Mouse (Mus musculus) gastrocnemius, postnatal 36 days (tissue): Measurements from ENCODE around the gene Slc35g3. TPM values are rescaled to one million over a fixed set of nuclear protein-coding genes. Genes with fewer than 3 reads are reported as not detected.

Experiments used
- DNase-seq, 2 experiments: peaks; one replicate each; pipeline ENCODE4 v3.0.0; 2022
- intact Hi-C: fragments of 180-260 bp; cut with DNase I; formaldehyde crosslinking; loops from one replicate; pipeline ENCODE4 v1.15.1; 2025
- long read RNA-seq, 2 experiments: library from polyadenylated mRNA; stranded (forward); transcript quantifications; one replicate each; pipeline ENCODE4 v2.0.0; 2021
- total RNA-seq, 2 experiments: library from RNA; stranded (reverse); gene quantifications; 2 replicates each; pipeline ENCODE4 v1.2.3; 2021

Slc35g3 gene
- not detected for total RNA-seq
- long read RNA-seq, experiment 1: 0 reads
- long read RNA-seq, experiment 2: 0 reads

- intact Hi-C loops: loop anchor here (5.0 kb wide), 2 partner anchors 40 to 115 kb away; partner anchors contain the start of genes Fgf11 and Tmem95
- no peak for DNase-seq
These were observed at the start of gene Slc35g3 for GRCm38 (mm10) chr11:69761868-69762267. Slc35g3 (minus strand) TSS chr11:69761968.

DNA sequence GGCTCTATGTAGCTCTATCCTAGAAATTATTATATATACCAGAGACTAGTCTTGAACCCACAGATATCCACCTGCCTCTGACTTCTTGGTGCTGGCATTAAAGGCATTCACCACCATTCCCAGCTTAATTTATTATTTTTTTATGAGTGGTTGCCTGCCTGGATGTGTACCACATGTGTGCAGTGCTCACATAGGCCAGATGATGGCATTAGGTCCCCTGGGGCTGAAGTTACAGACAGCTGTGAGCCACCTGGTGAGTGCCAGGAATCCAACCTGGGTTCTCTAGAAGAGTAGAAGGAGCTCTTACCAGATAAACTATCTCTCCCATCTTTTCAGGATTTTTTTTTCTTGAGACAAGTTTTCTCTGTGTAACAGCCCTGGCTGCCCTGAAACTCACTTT, 48.5 kb upstream of the Slc35g3 start:
- intact Hi-C loops: no loop called here
- DNase-seq: no peak

DNA sequence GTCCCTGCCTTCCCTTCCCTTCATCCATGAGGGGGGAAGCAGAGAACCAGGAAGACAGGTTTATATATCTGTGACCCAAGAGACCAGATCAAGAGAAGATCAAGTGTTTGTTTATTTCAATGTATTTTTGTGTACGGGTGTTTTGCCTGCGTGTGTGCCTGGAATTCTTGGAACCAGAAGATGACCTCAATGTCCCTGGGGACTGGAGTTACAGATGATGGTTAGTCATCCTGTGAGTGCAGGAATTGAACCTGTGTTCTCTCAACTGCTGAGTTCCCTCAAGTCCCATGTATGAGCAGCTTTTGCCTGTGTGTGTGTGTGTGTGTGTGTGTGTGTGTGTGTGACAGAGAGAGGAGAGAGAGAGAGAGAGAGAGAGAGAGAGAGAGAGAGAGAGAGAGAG, 45.9 kb upstream of the Slc35g3 start:
- intact Hi-C loops: no loop called here
- DNase-seq: no peak

DNA sequence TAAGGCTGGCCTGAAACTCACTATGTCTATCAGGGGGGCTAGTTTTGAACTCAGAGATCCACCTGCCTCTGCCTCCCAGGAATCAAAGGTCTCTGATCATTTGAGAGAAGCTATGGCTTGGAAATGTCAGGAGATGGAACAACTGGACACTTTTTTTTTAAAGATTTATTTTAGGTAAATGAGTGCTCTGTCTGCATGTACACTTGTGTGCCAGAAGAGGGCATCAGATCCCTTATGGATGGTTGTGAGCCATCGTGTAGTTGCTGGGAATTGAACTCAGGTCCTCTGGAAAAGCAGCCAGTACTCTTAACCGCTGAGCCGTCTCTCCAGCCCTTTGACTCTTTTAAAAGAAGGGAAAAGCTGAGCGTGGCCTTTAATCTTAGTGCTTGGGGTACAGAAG, 44.6 kb upstream of the Slc35g3 start:
- DNase-seq: no peak
- intact Hi-C loops: no loop called here

- intact Hi-C loops: loop anchor here (5.0 kb wide), 3 partner anchors 32 to 72 kb away; partner anchors contain the start of genes Nlgn2, Slc35g3, Tmem256 and Tmem95
- no peak for DNase-seq
These were observed 43.5 kb upstream of the Slc35g3 start, which contains the start of gene Tmem102 for GRCm38 (mm10) chr11:69804972-69805909. Tmem102 (minus strand) TSS chr11:69805624.

DNA sequence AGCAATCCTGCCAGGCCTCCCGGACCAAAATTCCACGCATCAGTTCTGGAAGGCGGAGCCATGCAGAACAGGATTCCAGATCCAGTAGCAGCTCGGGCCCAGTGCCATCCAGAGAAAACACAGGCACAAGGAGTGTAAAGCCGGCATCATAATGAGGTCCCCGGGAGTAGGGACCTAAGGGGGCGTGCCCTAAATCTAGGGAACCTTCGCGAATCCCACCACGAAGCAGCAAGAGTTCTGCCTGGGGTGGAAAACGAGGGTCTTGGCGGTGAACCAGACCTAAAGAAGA, 42.8 kb upstream of the Slc35g3 start:
- no peak for DNase-seq
- intact Hi-C loops: loop anchor here (5.0 kb wide), 3 partner anchors 33 to 73 kb away; partner anchors contain the start of genes Nlgn2, Slc35g3, Tmem256 and Tmem95

- intact Hi-C loops: loop anchor here (5.0 kb wide), 3 partner anchors 33 to 73 kb away; partner anchors contain the start of genes Nlgn2, Slc35g3, Tmem256 and Tmem95
- DNase-seq: peak; percentile 68
These were observed 42.3 kb upstream of the Slc35g3 start for GRCm38 (mm10) chr11:69803786-69804651.

GRCm38 (mm10) chr11:69803328-69803727, 41.6 kb upstream of the Slc35g3 start:
- DNase-seq: no peak
- intact Hi-C loops: loop anchor here (5.0 kb wide), 3 partner anchors 34 to 74 kb away; partner anchors contain the start of genes Nlgn2, Slc35g3, Tmem256 and Tmem95

DNA sequence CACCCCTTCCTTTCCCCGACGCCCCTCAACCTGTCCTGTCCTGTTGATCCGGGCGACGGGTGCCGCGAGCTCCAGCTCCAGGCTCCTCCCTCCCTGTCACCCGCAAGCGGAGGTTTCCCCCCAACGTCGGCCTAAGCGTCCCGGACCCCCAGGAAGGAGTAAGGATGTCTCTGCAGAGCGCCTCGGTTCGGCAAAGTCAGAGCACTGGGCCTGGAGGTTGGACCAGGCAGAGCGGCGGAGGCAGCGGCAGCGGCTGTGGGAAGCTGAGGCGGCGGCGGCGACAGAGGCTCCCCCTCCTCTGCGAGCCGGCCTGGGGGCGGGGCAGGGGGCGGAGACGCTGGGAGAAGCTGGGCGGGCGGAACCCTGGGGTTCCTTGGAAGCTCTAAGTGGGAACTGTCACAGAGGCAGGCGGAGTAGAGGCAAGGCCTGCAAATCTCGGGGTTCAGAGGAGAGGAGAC, 40.9 kb upstream of the Slc35g3 start:
- intact Hi-C loops: loop anchor here (5.0 kb wide), 3 partner anchors 35 to 75 kb away; partner anchors contain the start of genes Nlgn2, Slc35g3, Tmem256 and Tmem95

GRCm38 (mm10) chr11:69801379-69801977, 39.7 kb upstream of the Slc35g3 start, which contains the start of gene Fgf11:
Fgf11 (minus strand) TSS chr11:69801857.
- intact Hi-C loops: loop anchor here (5.0 kb wide), 3 partner anchors 36 to 76 kb away; partner anchors contain the start of genes Nlgn2, Slc35g3, Tmem256 and Tmem95
- no peak for DNase-seq

More for the DNA sequence above, 40.9 kb upstream of the Slc35g3 start:
- DNase-seq: peak; percentile 86 to 87

- intact Hi-C loops: loop anchor here (5.0 kb wide), 3 partner anchors 37 to 77 kb away; partner anchors contain the start of genes Nlgn2, Slc35g3, Tmem256 and Tmem95
- DNase-seq: peak in 1 of 2 experiments; percentile 24
These were observed 38.8 kb upstream of the Slc35g3 start for GRCm38 (mm10) chr11:69800392-69801197.

DNA sequence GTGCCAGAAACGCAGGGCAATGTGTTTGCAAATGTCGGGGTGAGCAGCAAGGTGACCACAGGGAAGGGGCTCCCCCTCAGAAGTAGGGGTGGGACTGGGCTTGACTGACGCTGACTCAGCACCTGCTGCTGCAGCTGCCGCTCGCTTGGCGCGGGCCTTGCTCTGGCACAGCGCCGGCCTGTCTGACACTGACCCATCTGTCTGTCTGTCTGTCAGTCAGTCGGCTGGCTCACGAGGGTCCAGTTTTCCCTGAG, 38.3 kb upstream of the Slc35g3 start:
- DNase-seq: no peak
- intact Hi-C loops: loop anchor here (5.0 kb wide), 3 partner anchors 37 to 77 kb away; partner anchors contain the start of genes Nlgn2, Slc35g3, Tmem256 and Tmem95

GRCm38 (mm10) chr11:69799394-69800137, 37.8 kb upstream of the Slc35g3 start:
- DNase-seq: peak in 1 of 2 experiments; percentile 13
- intact Hi-C loops: loop anchor here (5.0 kb wide), 3 partner anchors 37 to 78 kb away; partner anchors contain the start of genes Nlgn2, Slc35g3, Tmem256 and Tmem95

- intact Hi-C loops: no loop called here
- DNase-seq: no peak
These were observed 36.2 kb upstream of the Slc35g3 start for GRCm38 (mm10) chr11:69797924-69798323.

GRCm38 (mm10) chr11:69795983-69796435, 34.2 kb upstream of the Slc35g3 start:
- DNase-seq: no peak
- intact Hi-C loops: no loop called here

DNA sequence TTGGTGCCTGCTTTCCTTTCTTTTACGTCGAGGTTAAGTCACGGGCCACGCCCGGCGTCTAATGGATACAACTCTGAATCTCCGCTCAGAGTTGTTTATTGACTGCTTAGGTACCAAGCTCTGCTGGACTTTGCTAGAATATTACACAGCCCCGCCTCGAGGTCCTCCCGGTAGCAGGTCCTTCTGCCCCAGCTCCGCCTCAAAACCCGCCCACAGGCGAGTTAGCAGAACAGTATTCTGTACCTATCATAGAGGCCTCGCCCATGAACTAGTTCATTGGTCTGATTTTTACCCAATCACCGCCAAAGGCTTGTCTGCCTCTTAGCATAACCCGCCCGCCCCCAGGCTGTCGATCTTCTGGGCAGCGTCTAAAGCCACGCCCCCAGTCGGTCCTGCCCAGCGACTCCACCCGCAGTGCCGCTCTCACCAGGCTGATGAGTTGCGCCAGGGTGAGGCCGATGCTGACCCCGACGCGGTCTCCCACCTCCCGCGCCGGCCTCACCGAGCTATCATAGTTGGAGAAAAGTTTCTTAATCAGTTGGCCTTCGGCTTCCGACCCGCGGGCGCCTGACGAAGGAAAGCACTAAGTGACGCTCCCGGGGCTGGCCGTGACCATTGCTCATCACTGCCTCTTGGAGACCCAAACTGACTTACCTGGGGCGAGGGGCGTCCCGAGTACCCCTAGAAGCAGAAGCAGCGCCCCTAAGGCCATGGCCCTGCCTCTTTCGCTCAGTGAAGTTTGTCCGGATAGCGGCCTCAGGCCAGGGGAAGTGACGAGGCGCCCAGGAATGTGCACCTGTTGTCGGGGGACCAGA, 33.6 kb upstream of the Slc35g3 start, which contains the start of gene Chrnb1:
Gene Chrnb1 (minus strand): TSS at position 776 of the 815 bp plus-strand sequence.
- intact Hi-C loops: no loop called here
- DNase-seq: peak; percentile 84 to 91

- intact Hi-C loops: no loop called here
These were observed 31.7 kb upstream of the Slc35g3 start for GRCm38 (mm10) chr11:69793429-69793828.

More at GRCm38 (mm10) chr11:69793429-69793828, 31.7 kb upstream of the Slc35g3 start:
- no peak for DNase-seq
